Mouse (Mus musculus) heart, adult 18-20 months (tissue): Measurements from ENCODE around the gene Gm13698. TPM values are rescaled to one million over a fixed set of nuclear protein-coding genes. Genes with fewer than 3 reads are reported as not detected.
"Not testable (repeated sequence)": the region's sequence is repeated elsewhere in the genome, so short reads cannot be mapped to it uniquely, and the experiment has no call there.

Source experiments
- DNase-seq, 2 experiments: peaks; one replicate each; pipeline ENCODE4 v3.0.0; 2021 to 2022; ENCODE audit warnings: mixed read lengths in 1 of 2
- long read RNA-seq, 2 experiments: library from polyadenylated mRNA; stranded (forward); transcript quantifications; one replicate each; pipeline ENCODE4 v2.0.0; 2021
- total RNA-seq, 2 experiments: library from RNA; stranded (reverse); gene quantifications; 2 replicates each; pipeline ENCODE4 v1.2.3; 2021

Gene Gm13698
- under 1 TPM; 0.75 to 0.77 TPM for total RNA-seq
- long read RNA-seq, experiment 1 = 0 reads
- long read RNA-seq, experiment 2 = 0 reads

DNA sequence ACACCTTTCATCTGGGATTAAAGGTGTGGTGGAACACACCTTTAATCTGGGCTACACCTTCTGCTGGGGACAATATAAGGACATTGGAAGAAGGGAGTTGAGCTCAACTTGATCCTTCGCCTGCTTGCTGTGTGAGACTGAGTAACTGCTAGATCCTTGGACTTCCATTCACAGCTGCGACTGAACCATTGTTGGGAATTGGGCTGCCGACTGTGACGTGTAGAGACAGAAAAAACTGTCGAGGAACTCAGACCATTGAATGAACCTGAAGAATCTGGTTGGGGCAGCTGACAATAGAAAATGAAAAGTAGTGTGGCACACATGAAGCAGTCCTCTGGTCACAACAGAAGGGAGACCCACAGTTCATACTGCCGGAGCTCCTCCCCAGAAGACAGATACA is at the start of gene Gm13698:
Gene Gm13698 (plus strand): TSS at position 301 of the 400 bp plus-strand sequence.
- not testable (repeated sequence) for DNase-seq

- no peak for DNase-seq
Measured at GRCm38 (mm10) chr2:83929478-83930088, 25.9 kb upstream of the Gm13698 start.

GRCm38 (mm10) chr2:83940931-83941361 is 14.5 kb upstream of the Gm13698 start, which contains the start of gene Zswim2:
TSS of gene Zswim2 (minus strand) at chr2:83941228.
- peak; percentile 9 to 10 for DNase-seq

- no peak for DNase-seq
Measured at GRCm38 (mm10) chr2:83941378-83941777, 14.1 kb upstream of the Gm13698 start.

DNA sequence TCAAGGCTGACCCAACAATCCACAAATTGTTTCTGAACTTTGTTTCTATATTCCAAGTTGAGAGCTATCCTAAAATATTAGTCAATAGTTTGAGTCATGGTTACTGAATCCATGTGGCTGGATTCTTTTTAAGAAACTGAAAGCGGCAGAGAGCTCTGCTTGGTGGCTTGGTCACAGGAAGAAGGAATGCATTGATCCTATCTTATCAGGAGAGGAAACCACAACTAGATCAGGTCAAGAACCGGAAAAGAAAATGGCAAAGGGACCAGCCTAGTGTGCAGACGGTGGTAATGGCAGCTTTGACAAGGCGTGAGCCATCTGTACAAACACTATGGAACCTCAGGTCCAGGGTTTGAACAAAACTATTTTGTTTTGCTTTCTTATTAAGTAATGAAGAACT is 13.7 kb upstream of the Gm13698 start:
- no peak for DNase-seq

- DNase-seq = not testable (repeated sequence)
Measured at GRCm38 (mm10) chr2:83961203-83961602, 5.7 kb downstream of the Gm13698 start, which contains the start of gene Gm13693. TSS of gene Gm13693 (plus strand) at chr2:83961503.

- DNase-seq = not testable (repeated sequence)
Measured at GRCm38 (mm10) chr2:83967013-83967412, 11.5 kb downstream of the Gm13698 start, which contains the start of gene Gm13695. TSS of gene Gm13695 (plus strand) at chr2:83967313.

GRCm38 (mm10) chr2:83972823-83973222 is 17.3 kb downstream of the Gm13698 start, which contains the start of gene Gm13696:
TSS of gene Gm13696 (plus strand) at chr2:83973123.
- DNase-seq = not testable (repeated sequence)

GRCm38 (mm10) chr2:83978633-83979032 is 23.1 kb downstream of the Gm13698 start, which contains the start of gene Gm13694:
TSS of gene Gm13694 (plus strand) at chr2:83978933.
- DNase-seq = not testable (repeated sequence)

- DNase-seq = not testable (repeated sequence)
Measured at GRCm38 (mm10) chr2:83984443-83984842, 28.9 kb downstream of the Gm13698 start, which contains the start of gene Gm13697. TSS of gene Gm13697 (plus strand) at chr2:83984743.

- not testable (repeated sequence) for DNase-seq
Measured at GRCm38 (mm10) chr2:83990253-83990652, 34.8 kb downstream of the Gm13698 start, which contains the start of gene Gm13691. TSS of gene Gm13691 (plus strand) at chr2:83990553.

DNA sequence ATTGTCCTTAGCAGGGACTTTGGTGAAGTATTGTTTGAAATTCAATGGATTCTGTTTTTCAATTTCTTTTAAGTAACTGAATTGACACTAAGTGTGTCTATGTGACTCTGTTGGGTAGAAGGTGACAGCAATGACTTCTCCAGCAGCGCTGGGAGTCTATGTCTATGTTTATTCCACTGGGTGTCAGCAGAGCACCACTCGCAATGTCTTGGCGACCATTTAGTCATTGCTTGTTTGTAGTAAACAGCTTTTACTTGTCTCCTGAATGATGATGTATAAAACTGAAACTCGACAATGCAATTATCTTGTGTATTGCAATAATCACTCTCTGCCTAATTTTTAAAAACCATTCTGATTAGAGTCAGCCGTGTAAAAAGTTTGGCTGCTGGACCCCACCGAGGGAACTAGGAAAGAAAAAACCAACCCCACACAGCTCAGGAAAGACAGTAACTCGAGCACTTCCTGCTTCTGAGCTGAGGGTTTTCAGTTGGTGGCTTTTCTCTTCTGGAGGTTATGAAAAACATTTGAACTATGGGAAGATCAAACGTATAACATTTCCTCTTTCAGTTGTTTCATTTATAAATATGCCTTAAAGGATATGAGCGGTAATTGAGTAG is 38.3 kb downstream of the Gm13698 start:
- DNase-seq = peak; percentile 28 to 48

DNA sequence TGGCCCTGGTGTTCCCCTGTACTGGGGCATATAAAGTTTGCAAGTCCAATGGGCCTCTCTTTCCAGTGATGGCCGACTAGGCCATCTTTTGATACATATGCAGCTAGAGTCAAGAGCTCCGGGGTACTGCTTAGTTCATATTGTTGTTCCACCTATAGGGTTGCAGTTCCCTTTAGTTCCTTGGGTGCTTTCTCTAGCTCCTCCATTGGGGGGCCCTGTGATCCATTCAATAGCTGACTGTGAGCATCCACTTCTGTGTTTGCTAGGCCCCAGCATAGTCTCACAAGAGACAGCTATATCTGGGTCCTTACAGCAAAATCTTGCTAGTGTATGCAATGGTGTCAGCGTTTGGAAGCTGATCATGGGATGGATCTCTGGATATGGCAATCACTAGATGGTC is 39.0 kb downstream of the Gm13698 start:
- DNase-seq = not testable (repeated sequence)

Other genes with a start within 250 kb of the Gm13698 start
- gene Itgav, start 231.3 kb upstream of the Gm13698 start, total RNA-seq = 10 to 100 TPM; 39.0 to 41.1 TPM
- gene Fam171b, start 143.1 kb upstream of the Gm13698 start, total RNA-seq = under 1 TPM; 0.52 to 0.80 TPM
- not detected for gene Zswim2, start 14.5 kb upstream of the Gm13698 start, total RNA-seq
- under 1 TPM; 0.75 to 0.77 TPM for gene Gm13693, start 5.8 kb downstream of the Gm13698 start, total RNA-seq
- under 1 TPM in 1 of 2 experiments, not detected in 1; 0.75 TPM for gene Gm13695, start 11.6 kb downstream of the Gm13698 start, total RNA-seq
- under 1 TPM; 0.75 to 0.77 TPM for gene Gm13696, start 17.4 kb downstream of the Gm13698 start, total RNA-seq
- under 1 TPM; 0.75 to 0.77 TPM for gene Gm13694, start 23.2 kb downstream of the Gm13698 start, total RNA-seq
- gene Gm13697, start 29.1 kb downstream of the Gm13698 start, total RNA-seq = under 1 TPM; 0.75 to 0.77 TPM
- gene Gm13691, start 34.9 kb downstream of the Gm13698 start, total RNA-seq = under 1 TPM; 0.75 to 0.77 TPM